Mouse (Mus musculus) adrenal gland, adult 2 months (tissue): ENCODE results near the gene Pex16. TPM values are rescaled to one million over a fixed set of nuclear protein-coding genes. Genes with fewer than 3 reads are reported as not detected.
A peak's percentile ranks its signal among the peaks of the same experiment; 100 is the strongest.

Experiments used
- DNase-seq: peaks from one replicate; pipeline ENCODE4 v3.0.0; 2021
- polyA plus RNA-seq: library from polyadenylated mRNA; depleted of rRNA; stranded (reverse); fragments of >200 nt; gene quantifications from 2 replicates; pipeline ENCODE4 v1.2.3, GENCODE M21; 2012
- total RNA-seq, 2 experiments: library from RNA; stranded (reverse); gene quantifications; 2 replicates each; pipeline ENCODE4 v1.2.3; 2021

The Pex16 gene
- total and polyA plus RNA-seq, 3 experiments = 102 to 254 (median 212) TPM

DNA sequence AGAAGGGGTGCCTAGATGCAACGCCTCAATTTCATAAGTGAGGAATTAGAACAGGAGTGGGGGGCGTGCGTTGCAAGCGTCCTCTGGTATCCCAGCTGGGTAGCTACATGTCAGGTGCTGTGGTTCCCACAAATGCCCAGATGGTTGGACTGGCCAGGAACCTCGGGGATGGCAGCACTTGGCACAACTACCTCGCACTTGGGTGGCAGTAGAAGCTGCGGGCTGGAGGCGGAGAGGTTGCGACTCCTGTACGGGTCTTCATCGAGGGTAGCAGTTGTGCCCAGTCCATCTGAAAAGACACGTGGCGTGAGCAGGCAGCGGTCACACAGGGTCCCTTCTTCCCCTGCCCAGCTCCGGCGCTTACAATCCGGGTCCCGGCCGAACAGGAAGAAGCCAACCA lies 4.1 kb upstream of the Pex16 start:
- no peak for DNase-seq

DNA sequence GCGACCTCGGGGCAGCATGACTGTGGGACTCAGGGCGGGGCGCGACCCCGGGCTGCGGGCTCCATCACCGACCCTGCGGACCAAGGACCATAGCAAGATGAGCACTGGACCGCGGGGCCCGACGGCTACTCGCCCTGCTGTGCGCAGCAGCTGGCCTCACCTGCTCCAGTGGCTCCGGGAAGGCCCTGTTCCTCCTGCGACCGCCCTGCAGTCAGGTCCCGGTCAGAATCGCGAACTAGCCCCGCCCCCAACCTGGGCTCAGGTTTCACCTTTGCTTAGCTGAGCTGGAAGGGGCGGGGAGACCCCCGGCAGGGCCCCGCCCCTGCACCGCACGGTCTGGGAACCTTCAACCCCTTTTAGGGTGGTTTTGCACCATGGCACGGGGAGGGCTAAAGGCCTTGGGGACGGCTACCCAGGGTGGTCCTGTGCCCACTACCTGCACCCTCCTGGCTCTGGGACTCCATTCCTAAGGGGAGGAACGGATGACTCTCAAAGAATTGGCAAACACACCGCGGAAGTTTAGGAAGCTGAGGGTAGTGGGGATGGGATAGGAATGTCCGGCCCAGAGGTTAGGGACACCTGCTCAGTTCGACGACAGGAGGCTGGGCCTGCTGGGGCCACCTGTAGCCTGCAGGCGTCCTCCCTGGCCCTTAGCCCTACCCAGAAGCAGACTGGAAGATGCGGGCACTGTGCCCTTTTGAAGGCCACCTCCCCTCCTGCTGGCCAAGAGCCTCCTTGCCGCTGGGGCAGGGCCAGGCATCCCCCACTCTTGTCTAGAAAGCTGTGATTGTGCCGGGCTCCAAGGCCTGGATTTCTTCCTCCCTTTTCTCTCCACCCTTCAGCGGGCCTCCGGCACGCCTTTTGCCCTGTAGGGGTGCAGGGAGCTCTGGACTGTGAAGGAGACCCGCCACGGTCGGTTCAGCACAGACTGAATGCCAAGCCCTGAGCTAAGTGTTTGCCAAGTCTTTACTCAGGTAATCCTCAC lies 3.4 kb upstream of the Pex16 start:
- peak; percentile 60 for DNase-seq

DNA sequence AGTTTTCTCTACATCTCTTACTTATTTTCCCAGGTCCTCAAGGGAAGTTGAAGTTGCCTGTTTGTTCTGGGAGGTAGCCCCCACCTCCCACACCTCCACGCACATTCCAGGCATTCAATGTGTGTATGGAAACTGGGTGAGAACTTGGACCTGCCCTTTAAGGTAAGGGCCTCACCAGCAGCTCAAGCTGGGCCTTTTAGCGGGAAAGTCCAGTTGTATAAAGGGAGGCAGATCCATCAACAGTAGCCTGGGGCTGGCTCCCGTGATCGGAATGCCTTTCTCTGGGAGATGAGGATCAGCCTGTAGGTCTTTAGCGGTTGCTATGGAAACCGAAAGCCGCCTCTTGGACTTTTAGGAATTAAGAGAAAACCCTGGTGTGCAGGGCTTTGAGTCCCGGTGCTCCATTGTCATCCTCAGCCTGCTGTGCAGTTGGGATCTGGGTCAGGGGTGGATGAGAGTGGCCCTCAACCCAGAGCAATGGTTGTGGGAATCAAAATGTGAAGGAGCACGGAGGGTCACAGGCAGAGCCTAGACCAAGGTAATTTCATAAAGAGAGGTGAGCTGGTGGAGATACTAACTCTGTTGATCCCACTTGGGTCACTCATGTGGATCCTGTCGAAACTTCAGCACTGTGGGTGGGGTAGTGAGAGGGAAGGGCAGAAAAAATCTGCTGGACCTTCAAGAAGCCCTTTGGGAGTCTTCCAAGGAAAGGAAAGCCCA lies 2.3 kb upstream of the Pex16 start:
- DNase-seq = no peak

DNA sequence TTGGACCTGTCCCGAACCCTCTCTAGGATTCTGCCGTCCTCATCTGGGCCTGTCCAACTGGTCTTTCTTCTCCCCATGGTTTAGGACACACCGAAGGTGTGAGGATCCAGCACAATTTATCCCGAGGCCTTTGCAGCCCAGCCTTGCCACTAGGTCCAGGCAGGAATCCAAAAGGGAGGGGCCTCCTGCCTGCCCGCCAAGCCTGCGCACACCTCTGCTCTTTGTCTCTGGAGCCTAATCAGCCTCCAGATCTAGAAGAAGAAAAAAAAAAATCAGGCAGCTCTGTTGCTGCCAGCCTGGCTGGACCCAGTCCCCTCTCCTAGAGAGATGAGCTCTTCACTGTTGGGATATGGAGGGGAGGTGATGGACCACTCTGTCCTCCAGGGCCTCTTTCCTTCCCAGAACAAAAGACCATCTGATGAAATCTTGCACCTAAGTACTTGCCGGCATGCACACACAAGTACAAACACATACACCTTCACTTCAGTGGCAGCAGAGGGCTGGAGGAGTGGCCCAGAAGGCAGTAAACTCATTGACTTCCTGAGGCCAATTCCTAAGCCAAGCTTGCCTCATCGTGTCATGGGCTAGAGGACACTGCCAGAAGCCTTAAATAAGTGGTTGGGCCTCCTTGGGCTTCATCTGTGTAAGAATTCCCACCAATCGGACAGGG lies 1.6 kb upstream of the Pex16 start:
- peak; percentile 77 for DNase-seq

DNA sequence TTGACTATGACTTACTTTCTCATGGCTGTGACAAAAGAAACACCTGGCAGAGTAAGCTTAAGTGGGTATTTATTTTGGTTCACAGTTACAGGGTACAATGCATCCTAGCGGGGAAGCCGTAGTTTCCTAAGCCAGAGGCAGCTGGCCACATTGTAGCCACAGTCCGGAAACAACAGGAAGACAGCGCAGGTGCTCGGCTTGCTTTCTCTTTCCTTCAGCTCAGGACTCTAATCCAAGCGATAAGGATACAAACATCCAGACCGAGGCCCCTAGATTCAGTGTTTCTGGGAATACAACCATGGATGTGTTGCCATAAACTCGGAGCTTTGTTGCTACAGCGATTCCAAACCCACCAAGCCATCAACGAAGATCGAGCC lies 1.1 kb upstream of the Pex16 start:
- DNase-seq = no peak

DNA sequence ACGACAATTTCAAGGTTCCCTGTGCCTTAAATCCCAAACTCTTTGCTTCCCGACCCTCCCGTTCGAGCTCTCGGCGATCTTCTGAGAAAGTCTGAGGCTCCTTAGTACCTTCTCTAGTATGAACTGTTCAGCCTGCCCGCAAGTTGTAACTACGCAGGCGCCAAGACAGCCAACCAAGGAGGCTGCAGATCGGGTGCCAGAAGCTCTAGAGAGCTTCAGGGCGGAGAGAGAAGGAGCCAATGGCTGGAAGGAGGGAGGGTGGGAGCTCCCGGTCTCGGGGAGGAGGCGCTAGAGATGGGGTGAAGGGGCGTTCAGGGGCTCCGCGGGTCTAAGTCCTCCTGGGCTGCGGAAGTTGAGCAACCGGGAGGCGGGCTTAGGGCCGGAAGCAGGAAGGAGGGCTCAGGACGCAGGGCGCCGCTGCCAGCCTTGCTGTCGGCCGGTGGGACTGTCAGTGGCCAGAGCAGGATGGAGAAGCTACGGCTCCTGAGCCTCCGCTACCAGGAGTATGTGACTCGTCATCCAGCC lies 685 bp downstream of the Pex16 start:
- peak; percentile 98 for DNase-seq

DNA sequence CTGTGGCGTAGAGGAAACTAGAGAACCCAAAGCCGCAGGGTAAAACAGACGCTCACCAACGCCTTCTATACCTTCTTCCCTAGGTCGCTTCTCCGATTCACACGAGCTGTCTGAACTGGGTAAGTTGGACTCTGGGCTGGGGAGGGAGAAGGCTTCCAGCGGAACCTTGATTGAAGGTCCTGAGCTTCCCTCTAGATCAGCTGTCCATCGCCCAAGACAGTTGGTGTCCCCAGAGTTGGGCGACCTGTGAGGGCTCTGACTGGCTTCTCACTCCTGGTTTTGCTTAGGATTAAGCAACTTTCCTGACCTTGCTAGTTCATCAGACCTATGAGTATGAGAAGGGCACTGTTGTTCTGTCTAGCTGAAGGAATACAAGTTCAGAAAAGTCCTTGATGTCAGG lies 1.3 kb downstream of the Pex16 start:
- peak; percentile 54 for DNase-seq

DNA sequence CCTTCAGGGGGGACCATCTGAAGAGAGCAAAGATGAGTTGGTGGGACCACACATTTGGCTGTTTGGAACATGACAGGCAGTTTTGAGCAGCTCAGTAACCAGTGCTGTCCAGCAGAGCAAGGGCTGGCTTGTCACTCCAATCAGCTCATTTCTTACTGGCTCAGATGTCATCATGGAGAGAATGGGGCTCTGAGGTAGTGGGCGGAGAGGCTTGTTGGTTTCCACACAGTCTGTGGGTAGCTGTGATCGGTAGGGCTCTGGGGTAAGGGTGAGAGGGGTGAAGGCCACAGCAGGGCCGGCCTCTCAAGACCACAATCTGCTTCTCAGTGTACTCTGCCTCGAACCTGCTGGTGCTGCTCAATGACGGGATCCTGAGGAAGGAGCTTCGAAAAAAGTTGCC lies 1.8 kb downstream of the Pex16 start:
- peak; percentile 54 for DNase-seq

DNA sequence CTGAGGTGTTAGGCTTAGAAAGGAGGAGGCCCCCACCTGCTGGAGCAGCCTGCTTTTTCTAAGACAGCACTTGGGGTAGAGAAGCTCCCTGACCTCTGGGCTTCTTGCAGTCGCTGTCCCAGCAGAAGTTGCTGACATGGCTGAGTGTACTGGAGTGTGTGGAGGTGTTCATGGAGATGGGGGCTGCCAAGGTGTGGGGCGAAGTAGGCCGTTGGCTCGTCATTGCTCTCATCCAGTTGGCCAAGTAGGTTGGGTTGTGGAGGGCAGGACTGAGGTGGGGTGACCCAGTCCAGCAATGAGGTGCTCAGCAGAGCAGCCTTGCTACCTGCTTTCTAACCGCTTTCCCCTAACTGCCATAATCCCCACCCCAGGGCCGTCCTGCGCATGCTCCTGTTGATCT lies 2.8 kb downstream of the Pex16 start:
- no peak for DNase-seq

DNA sequence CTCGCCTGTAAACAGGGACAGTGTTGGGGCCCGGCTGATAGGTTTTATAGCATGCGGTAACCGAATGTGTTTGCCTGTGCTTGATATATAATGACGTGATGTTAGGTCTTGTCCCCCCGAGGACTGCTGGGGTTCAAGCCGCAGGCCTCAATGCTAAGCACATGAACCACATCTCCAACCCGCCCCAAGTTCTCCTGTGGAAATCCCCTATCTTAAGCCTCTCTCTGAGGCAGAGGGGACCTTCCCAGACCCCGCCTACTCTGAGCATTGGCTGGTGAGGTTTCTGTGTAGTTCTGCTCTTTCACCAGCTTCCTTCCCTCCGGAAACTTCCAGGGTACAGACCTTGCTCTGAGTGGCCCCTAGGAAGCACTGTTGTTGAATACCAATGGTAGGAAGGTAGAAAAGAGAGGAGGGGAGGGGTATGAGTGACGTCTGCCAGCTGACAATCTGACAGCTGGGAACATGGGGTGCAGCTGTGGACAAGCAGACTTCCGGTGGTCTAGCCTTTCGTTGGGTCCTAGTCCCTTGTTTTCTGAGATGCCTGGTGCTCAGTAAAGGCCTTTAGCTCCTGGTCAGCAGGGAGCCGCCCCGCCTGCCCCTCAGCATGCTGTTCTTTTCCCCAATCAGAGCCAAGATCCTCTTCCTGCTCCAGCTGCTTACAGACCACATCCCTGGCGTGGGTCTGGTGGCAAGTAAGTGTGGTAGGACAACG lies 5.5 kb downstream of the Pex16 start:
- DNase-seq = no peak

DNA sequence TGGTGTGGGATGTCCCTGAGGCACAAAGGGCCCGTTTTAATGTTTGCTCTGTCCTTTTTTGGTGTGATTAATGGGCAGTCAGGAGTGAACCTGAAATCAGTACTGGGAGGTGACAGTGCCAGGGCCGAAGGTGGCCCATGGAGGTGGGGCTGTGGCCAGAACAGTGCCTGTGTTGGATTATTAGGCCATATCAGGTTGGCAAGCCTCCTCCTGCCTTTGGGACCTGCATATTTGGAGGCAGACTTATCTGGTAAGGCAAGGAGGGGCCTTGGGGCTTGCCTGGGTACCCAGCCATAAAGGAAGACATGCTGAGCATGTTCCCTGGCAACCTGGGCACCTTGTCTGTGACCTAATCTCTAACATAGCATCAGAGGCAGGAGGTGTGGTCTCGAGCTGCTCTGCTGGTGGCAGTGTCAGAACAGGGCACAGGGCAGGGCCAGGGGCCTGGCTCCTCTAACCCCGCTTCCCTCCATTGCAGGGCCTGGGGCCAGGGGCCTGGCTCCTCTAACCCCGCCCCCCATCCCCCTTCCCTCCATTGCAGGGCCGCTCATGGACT lies 6.1 kb downstream of the Pex16 start:
- no peak for DNase-seq

DNA sequence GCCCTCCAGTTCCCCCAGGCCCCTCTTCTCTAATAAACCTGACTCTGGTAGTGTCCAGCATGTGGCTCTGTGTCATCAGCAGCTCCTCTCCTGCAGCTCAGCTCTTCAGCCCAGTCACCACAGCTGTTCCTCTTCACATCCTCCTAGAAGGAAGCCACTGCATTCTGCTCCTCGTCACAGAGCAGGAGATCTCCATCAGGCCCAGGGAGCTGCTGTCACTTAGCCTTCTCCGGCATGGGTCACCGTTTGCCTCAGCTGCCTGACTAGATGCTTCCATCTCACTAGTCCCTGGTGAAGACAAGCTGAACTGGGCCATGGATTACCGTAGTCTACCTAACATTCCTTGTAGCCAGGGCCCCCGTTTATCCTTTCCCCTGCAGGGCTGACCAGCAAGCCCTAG lies 6.7 kb downstream of the Pex16 start:
- DNase-seq = no peak

DNA sequence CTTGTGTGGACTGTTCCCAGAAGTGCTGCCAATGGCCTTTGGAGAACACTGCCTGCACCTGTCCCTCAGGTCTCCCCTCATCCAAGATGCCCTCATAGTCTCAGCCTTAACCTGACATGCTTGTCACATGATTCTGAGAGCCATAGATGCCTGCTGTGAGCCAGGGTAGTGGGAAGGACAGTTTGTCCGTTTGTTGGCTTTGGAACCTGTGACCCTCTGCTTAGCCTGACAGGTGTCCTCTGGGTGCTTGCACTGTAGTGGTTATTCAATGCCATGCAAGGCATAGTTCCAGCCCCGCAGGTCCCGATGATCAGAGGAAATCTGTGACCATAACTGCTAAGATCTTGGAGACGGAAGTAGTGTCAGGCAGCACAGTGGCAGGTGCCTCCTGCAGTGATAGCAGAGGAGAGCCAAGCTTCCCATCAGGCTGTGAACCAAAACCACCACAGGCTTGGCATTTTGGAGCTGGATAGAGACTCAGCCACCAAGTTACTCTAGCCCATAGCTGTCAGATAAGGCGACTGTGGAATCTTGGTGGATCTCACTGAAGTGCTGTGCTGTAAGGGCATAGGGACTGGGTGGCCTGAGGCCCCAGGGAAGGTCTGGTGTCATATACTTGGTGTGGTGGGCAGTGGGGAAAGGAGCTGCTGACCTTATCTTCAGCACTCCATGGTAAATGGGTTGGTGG lies 7.6 kb downstream of the Pex16 start, which contains the start of gene 1700029I15Rik:
1700029I15Rik (plus strand) TSS at position 638 of the 688 bp plus-strand sequence.
- no peak for DNase-seq

DNA sequence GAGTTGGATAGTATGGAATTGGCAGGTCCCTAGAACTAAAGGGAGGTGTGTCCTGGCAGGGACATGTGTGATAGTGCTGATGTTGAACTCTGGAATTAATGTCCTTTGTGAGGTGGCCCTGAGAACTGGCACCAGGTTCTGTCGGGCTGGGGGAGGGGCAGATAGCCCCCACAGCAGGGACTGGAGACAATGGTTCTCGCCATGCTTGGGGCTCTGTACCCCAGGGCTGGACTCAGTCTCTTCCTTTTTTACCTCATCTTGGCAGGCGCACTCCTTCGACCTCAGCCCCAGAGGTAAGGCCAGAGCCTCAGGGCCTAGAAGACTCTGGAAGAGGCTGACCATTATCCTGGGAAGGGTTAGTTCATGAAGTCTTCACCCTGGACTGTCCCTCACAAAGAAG lies 8.3 kb downstream of the Pex16 start:
- DNase-seq = no peak

DNA sequence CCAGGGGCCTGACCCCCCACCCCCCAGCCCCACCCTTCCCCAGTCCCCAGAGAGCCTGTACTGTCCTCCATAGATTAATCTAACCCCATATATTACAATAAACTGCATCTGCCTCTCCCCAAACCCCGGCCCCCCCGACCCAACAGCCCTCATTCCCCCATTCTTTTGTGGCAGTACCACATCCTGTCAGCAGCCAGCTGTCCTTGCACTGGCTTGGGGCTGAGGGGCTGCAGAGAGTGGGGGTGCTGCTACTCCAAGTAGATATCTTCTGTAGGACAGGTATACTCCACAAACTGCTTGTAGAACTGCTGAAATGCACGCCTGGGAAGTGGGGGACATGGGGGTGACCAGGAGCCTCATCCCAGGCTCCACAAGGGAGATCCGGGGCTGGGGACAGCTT lies 9.6 kb downstream of the Pex16 start:
- no peak for DNase-seq

DNA sequence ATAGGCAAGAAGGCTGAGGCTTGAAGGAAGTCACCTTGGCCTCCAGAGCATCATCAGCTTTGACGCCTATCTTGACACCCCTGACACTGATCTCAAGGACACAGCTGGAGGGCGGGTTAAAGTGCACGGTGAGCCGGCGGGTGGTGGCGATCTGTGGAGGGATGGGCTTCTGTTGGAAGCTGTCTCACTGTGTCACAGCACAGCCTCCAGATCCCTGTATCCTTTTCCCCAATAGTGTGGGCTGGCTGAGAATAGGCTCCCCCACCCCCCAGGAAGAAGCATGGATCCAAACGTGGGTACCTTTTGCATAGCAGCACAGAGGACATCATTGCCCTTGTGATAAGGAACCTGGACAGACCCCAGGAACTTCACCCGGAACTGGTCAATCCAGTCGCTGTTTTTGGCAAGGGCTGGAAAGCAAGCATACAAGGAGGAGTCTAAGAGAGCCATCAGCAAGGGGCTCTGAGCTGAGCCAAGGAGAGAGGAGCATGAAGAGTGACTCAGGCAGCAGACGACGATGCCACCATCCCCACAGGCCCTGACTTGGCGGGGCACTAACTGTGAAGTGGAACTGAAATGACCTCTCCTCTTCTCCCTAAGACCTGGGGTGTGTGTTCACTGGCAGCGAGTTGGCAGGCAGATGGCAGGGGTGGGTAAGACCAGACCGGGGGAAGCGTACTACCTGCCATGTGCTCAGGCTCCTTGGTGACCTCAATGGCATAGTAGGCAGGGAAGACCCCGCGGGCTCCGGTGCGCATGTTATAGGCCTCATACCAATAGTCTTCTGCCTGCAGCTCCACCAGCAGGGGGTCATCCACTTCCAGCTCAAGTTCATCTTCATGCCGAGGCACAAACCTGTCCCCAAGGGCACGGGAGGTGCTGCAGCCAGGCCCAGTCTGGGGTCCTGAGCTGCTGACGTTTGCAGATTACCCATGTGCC lies 10.9 kb downstream of the Pex16 start:
- DNase-seq = no peak

DNA sequence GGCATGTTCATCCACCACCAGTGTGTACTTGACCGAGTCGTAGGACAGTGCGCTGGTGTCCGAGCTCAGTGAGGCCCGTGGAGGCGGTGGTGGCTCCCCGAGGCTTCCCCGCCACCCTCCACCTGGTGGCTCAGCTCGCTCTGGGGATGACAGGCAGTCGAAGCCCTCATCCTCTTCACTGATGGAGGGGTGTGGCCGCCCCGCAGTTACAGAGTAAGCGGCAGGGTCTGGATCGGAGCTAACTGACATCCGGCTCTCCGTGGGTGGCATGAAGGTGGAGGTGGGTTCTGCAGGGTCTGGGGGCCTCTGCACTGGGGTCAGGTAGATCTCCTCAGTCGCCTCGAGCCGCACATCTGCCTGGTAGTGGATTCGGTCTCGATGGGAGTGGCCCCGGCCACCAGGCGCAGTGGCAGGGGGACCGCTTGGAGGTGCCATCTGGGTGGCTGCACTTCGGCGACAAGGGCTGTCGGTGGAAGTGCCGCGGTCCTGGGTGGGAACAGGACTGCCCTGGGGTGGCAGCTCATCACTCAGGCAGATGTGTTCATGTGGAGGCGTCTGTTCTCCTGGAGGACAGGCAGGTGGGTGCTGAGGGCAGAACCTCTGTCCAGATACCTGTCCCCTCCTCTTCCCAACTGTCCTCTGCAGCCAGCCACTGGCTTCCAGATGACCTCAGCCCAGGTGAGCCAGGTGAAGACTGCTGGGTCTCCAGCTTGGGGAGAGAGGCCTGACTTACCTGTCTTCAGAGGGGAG lies 12.5 kb downstream of the Pex16 start:
- no peak for DNase-seq

DNA sequence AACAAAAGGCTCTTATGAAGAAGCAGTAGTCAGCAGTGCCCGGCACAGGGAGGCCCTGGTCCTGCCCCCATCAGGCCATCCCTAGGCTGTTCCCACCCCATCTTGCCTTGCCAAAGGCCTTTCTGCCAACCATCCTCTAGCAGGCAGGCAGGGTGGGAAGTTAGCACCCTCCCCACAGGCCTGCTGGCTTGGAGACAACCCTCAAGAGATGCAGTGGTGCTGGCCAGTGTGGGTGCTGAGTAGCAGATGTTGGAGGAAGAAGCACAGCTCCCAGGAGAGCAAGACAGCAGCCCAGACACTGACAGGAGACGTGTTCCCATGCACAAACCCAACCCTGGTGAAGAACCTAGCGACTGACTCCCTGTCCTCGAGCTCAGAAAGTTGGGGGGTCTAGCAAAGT lies 13.2 kb downstream of the Pex16 start:
- no peak for DNase-seq

DNA sequence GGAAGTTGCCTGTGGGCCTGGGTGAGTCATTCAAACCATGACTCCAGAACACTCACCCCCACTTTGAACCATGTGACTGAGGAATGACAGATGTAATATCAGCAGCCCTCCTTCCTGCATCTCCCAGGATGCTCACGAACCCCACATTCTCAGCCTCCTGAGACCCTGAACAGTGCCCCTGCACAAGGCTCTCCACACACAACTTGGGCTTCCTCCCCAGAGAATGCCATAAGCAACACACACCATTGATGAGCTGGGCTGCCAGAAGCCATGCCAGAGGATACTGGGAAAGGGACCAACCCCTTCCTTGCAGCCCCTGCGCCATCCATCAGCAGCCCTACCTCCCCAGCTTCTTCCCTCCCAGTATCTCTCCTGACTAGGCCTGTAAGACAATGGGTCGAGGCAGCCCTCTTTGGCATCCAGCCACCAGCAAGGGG lies 13.6 kb downstream of the Pex16 start:
- no peak for DNase-seq
